Mouse (Mus musculus) naive thymus-derived CD4-positive, alpha-beta T cell, adult 2 months (primary cell): Measurements from ENCODE around the gene Olfr750.

ENCODE experiments used
- DNase-seq: peaks from one replicate; pipeline ENCODE4 v3.0.0-alpha.2; 2011; ENCODE audit warnings: low read depth

Gene Olfr750

DNA sequence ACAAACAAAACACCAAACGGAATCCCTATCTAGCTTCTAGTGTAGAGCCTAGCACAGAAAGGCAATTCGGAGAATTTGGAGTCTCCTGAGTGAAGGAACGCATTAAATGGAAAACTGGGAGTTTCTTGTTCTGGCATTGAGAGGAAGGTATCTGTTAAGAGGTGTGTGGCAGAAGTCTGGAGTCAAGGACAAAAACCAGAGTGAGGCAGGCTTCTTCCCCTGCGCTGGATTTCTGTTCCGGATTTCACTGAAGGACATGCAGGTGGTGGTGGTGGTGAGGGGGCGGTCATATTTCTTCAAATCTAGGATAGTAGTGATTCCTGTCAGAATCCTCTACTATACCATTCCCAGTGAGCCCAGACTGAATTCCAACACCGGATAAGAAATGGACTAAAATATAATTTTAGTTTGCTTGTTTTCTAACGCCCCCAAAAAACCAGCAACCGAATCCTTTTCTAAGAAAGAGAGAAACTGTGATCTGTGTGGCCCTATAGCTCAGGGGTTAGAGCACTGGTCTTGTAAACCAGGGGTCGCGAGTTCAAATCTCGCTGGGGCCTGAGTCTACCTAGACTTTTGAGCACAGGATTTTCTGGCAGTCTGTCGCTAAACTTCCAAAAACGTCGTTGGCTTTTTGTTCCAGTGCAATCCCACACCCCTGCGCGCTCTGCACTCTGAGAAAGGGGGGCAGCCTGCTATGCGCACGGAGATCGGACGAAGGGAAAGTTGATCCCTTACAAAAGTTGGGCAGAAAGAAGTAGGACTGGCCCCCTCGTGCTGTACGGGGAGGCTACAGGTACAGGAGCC is 14.1 kb upstream of the Olfr750 start:
- peak; percentile 86 for DNase-seq

DNA sequence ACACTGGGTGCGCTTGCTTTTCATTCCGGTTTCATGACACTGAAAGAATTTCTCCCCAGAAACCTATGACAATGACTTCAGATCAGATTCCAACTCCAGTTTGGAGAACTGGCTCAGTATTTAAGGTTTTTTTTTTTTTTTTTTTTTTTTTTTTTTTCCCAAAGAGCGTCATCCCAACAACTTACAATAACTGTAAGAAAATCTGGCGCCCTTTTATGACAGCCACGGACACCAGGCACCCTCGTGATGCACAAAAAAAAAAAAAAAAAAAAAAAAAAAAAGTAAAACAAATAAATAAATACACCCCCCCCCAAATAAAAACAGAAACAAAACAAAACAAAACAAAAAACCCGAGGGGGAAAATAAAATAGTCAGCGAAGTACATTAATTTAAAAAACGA is 13.5 kb upstream of the Olfr750 start:
- no peak for DNase-seq

DNA sequence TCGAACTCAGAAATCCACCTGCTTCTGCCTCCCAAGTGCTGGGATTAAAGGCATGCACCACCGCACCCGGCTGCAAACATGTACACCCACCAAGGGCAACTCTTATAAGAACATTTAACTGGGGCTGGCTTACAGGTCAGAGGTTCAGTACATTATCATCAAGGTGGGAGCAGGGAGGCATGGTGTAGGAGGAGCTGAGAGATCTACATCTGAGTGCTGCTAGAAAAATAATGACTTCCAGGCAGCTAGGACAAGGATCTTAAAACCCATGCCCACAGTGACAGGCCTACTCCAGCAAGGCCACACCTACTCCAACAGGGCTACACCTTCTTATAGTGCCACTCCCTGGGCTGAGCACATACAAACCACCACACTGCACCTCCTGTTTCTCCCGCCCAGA is 11.7 kb upstream of the Olfr750 start:
- DNase-seq, result no peak

GRCm38 (mm10) chr14:51085086-51085485 is 10.9 kb upstream of the Olfr750 start:
- DNase-seq, result peak; percentile 9

DNA sequence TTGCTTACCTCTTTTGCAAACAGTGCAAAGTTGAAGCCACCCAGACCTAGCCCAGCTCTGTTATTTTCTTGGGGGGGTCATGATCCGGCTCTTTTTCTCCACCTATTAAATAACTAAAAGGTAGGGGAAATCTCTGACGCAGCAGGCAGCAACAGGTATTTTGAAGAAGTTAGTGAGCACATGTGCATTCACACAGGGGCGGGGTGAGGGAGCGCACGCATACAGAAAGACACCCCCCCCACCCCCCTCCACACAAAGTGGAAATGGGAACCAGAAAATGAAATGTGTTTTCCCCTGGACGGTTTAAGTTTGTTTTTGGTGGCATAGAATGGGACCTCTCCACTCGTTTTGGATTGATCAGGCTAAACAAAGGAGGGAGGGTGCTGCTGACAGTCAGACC is 9.6 kb upstream of the Olfr750 start:
- peak; percentile 35 for DNase-seq

GRCm38 (mm10) chr14:51082599-51083581 is 8.7 kb upstream of the Olfr750 start:
- DNase-seq, result peak; percentile 79

- DNase-seq, result no peak
These were observed 6.8 kb upstream of the Olfr750 start for GRCm38 (mm10) chr14:51081035-51081434.

DNA sequence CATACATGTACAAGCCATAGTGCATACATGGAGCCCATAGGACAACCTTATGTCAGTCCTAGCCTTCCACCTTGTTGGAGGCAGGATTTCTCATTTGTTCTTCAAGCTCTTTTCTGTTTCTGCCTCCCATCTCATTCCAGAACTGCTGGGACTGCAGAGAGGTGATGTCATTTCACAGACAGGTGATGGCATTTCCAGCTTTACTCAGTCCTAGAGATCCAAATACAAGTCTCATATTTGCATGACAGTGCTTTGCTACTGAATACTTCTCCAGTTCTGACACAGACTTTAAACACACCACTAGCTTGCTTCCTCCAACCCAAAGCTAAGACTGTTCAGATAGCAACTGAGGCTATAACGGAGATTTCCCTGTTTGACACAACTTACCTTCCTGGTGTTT is 4.9 kb upstream of the Olfr750 start:
- DNase-seq, result no peak

- peak; percentile 80 for DNase-seq
These were observed 4.6 kb downstream of the Olfr750 start for GRCm38 (mm10) chr14:51069617-51070016.

DNA sequence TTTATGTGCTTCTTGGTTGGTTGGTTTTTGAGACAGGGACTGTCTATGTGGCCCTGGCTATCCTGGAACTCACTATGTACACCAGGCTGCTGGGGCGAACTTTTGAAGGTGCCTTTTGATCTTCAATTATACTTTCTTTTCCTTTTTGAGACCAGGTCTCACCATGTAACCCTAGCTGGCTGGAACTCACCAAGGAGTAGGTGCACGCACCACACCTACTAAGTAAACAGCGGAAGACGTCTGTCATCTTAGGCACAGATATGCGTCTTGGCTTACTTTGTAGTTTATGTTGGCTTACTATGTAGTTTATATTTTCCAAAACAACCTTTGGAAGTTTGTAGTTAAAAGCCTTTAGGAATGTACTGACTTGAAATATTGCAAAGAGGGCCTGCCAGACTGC is 5.3 kb downstream of the Olfr750 start:
- no peak for DNase-seq

DNA sequence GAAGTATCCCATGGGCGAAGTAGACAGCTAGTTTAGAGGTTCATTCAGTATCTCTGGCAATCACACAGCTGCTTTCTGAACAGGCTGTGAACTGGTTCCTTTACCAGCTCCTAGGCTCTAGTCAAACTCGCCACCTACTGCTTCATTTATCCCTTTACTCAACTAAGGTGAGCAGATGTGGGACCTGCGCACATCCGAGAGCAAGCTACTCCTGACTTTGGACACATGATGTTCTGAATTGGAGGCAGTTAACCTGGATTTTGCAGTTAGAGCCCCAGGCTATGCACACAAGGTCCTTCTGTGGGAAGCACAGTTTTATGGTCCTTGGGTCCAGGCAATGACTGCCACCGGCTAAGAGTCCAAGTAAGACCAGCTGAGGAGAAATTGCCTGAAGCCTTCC is 13.5 kb downstream of the Olfr750 start:
- peak; percentile 10 for DNase-seq

GRCm38 (mm10) chr14:51057401-51057831 is 16.8 kb downstream of the Olfr750 start, which contains the start of gene Rnase12:
Rnase12 (minus strand) TSS chr14:51057661.
- DNase-seq, result peak; percentile 53

DNA sequence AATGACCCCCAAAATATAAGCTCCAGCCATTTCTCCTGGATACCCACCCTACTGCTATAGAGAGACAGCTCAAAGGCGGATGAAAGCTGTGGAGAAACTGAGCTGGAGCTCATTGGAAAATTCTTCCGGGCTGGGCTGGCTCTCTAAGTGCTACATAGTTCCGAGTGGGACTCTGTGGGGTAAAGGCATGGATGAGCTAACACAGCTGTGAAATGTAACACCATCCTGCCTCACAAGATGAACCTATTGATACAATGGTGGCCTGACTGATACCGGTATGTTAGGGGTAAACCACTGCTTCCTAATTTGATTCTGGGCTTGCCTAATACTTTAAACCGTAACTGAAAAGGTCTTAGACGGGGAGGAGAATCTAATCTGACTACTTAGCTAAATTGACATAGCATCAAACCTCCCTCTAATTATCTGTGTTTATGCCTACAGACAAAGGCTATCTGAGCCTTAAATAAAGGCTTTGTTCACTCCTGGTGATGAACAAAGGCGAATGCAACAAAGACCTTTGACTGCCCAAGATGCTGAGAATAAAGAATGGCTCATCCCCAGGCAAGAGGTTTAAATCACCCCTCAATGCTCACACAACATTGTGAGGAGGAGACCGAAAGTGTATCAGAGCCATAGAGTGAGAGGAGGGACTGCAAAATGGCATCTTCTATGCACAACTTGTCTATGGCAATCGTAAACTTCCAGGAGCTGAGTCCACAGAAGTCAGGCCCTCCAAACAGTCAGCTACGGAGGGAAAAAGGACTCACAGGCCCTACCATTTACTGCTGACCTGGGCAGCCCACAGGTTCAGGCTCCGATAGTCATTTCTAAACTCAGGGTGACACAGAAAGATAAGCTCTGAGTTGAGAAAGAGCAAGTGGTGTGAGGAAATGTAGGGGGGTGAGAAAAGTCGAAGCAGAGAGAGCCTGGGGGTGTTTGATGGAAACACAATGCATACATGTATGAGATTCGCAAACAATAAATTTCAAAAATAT is 19.7 kb downstream of the Olfr750 start:
- DNase-seq, result no peak

- DNase-seq, result no peak
These were observed 21.1 kb downstream of the Olfr750 start for GRCm38 (mm10) chr14:51053176-51053575.

DNA sequence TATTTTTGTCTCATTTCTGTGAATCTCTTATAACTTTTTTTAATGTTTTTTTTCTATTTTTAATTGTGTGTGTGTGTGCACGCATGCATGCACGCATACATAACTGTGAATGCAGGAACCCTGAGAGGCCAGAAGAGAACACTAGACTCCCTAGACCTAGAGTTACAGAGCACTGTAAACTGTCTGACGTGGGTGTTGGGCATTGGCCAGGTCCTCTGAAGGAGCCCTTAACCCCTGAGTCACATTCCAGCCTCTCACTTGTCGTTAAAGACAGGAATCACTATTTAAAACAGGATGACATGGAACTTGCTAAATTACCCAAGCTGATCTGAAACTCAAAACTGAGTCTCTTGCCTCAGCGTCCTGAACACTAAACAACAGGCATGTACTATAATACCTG is 22.3 kb downstream of the Olfr750 start:
- no peak for DNase-seq

GRCm38 (mm10) chr14:51050063-51050462 is 24.2 kb downstream of the Olfr750 start, which contains the start of gene Rnase11:
Rnase11 (minus strand) TSS chr14:51050163.
- DNase-seq, result no peak

DNA sequence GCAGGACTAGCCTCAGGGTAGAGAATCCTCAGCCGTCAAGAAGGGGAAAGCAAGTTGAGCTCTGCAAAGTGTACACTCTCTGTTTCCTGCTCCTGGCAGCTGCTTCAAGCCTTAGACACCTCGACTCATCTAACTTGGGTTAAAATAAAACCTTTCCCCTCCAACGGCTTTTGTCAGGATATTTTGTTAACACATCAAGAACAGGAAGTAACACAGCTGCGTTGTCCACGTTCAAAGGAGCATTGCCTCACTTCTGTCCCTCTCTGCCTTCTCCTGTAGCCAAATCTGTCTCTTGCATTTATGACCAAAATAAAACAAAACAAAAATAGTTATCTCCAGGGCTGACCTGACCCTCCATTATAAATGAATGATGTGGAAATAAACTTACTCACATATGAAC is 26.4 kb downstream of the Olfr750 start:
- DNase-seq, result no peak

DNA sequence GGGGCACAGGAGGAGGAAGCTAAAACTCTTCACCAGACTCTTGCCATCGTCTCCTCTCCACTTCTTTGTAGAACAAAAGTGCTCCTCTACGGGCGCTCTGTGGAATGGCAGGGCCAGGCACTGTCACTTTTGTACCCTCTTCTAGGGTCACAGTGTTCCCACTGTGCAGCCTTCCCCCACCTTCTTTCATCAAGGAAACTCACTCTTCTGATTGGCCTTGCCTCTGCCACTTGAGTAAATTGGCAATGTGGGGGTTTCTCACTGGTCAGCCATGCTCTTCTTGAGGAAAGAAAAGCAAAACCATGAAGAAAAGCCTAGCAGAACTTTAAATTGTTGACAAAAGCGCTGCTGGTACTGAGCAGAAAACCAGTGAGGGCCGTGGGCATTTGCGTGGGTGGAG is 32.5 kb downstream of the Olfr750 start, which contains the start of gene Rnase9:
TSS of gene Rnase9 (minus strand) at position 101 of the 400 bp plus-strand sequence.
- no peak for DNase-seq

DNA sequence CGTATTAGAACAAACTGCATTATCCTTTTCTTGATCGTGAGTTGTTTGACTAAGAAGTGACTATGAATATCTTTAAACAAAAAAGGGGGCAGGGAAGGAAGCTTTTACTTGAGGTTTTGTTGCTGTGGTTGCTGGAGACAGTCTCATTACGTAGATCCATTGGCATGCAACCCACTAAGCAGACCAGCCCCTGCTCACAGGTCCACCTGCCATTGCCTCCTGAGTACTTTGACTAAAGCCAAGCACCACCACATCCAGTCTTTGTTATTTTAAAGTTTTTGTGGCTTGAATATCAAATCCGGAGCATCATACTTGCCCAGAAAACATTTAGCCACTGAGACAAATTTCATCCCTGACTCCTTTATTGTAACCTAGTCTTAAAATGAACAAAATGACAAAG is 38.0 kb downstream of the Olfr750 start:
- DNase-seq, result no peak

DNA sequence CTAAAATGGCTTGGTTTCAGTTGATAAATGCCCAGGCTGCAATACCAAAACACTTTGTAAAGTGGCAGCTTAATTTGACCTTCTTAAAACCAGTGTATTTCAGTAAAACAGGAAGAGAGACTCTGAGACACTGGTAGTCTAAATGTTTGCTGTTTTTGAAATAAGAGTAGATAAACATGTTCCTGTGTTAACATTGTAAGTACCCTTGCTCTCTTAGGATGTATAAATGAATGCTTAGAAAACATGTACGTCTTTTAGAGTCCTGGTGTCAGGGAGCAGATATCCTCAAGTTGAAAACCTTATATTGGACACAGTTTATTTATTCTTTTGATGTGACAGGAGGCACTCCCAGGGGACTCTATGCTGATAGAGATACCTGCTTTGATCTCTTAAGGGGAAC is 39.0 kb downstream of the Olfr750 start:
- no peak for DNase-seq

GRCm38 (mm10) chr14:51027387-51028155 is 46.7 kb downstream of the Olfr750 start:
- no peak for DNase-seq
